Mouse (Mus musculus) hindbrain, postnatal 0 days (tissue): Measurements from ENCODE around the gene Sebox. TPM values are rescaled to one million over a fixed set of nuclear protein-coding genes. Genes with fewer than 3 reads are reported as not detected.
A peak's percentile ranks its signal among the peaks of the same experiment; 100 is the strongest.

Source experiments
- ATAC-seq: fragments of 200-750 bp; cut with Nextera tagmentation; 2 replicates; pipeline ENCODE4 v1.8.0; 2017; ENCODE audit warnings: mild to moderate bottlenecking, moderate TSS enrichment, moderate library complexity
- DNase-seq: peaks from one replicate; pipeline ENCODE4 v3.0.0-alpha.2; 2015; ENCODE audit warnings: low spot score
- H3K27ac ChIP-seq: fragments of 300-500 bp; sonication (generic); 2 replicates; pipeline ENCODE4 v1.5.1; 2014; ENCODE audit warnings: mild to moderate bottlenecking
- H3K27me3 ChIP-seq: fragments of 300-500 bp; sonication (generic); 2 replicates; pipeline ENCODE4 v1.6.1; 2014; ENCODE audit warnings: low read length, mixed read lengths; ENCODE audit not compliant: insufficient read depth
- H3K36me3 ChIP-seq: fragments of 300-500 bp; sonication (generic); 2 replicates; pipeline ENCODE4 v1.6.1; 2014; ENCODE audit warnings: low read length, mixed read lengths; ENCODE audit not compliant: insufficient read depth
- H3K4me1 ChIP-seq: fragments of 300-500 bp; sonication (generic); 2 replicates; pipeline ENCODE4 v1.6.1; 2014; ENCODE audit warnings: antibody characterized with exemption, low read length, mixed read lengths; ENCODE audit not compliant: insufficient read depth
- H3K4me2 ChIP-seq: fragments of 300-500 bp; sonication (generic); 2 replicates; pipeline ENCODE4 v1.6.1; 2014; ENCODE audit warnings: low read depth, mild to moderate bottlenecking, low read length, moderate library complexity, mixed read lengths
- H3K4me3 ChIP-seq: fragments of 300-500 bp; sonication (generic); 2 replicates; pipeline ENCODE4 v1.5.1; 2014; ENCODE audit warnings: low read length
- H3K9ac ChIP-seq: fragments of 300-500 bp; sonication (generic); replicated peaks from 2 replicates; pipeline ENCODE4 v1.6.1; 2014; ENCODE audit warnings: mild to moderate bottlenecking, low read length, moderate library complexity, mixed read lengths
- H3K9me3 ChIP-seq: fragments of 300-500 bp; sonication (generic); 2 replicates; pipeline ENCODE4 v1.6.1; 2016; ENCODE audit warnings: low read length, mixed read lengths
- CTCF ChIP-seq: IDR thresholded peaks from 2 replicates; pipeline ENCODE4 v1.5.1; 2016; ENCODE audit warnings: antibody characterized with exemption, control low read depth, low read depth
- WGBS: fragments of 180-500 bp; shearing (Covaris S2); extraction: QIAGEN DNeasy Blood & Tissue Kit; methylation state at CpG from one replicate; pipeline ENCODE4 v1.1.7; 2014; 5-methylcytosine and 5-hydroxymethylcytosine counted together
- polyA plus RNA-seq: library from polyadenylated mRNA; unstranded; fragments of >200 nt; fragmentation: Nextera tagmentation; extraction: Ambion mirVana; gene quantifications from 2 replicates; pipeline ENCODE4 v1.2.1, GENCODE M21; 2015
- total RNA-seq: library from RNA; depleted of rRNA; stranded (reverse); fragments of >200 nt; gene quantifications from 2 replicates; pipeline ENCODE4 v1.2.3, GENCODE M21; 2014; rRNA removed

Gene Sebox
- total and polyA plus RNA-seq, 2 experiments from 2014 or later: 0.15 to 0.78 TPM

DNA sequence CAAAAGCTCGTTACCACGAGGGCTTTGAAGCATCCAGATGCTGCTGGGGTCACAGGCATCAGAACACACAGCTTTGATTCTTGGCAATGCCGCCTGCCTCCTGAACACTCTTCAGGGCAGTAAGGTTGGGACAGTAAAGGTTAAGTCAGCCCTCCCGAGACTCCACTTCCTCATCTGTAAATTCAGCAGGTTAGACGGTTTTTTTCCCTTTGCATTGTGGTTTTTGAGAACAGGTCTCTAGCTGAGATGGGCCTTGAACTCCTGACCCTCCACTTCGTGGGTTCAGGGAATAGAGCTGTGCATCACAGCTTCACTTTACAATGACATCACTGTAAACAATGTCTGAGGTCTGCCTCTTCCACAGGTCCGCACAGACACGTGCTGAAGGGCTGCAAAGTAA, 41.9 kb downstream of the Sebox start:
- Histone ChIP-seq H3K4me3 (no peak overlapping the region), H3K4me1 (0 out of 2 replicates have a peak, but pooled peaks cover 7% of the 10 kb centered on the region), H3K9ac (no peak overlapping the region), H3K27ac (no peak overlapping the region), H3K27me3 (no peaks in the 10 kb centered on the region), H3K36me3 (peaks cover 11% of the 10 kb centered on the region; the same call in 1 of the 2 replicates), H3K4me2 (no peak overlapping the region), H3K9me3 (no peaks in the 10 kb centered on the region)
- 76% methylated on average over 8 of the region's 8 CpGs for WGBS
- no peak for TF ChIP-seq CTCF
- ATAC-seq (no peak), DNase-seq (no peak)

DNA sequence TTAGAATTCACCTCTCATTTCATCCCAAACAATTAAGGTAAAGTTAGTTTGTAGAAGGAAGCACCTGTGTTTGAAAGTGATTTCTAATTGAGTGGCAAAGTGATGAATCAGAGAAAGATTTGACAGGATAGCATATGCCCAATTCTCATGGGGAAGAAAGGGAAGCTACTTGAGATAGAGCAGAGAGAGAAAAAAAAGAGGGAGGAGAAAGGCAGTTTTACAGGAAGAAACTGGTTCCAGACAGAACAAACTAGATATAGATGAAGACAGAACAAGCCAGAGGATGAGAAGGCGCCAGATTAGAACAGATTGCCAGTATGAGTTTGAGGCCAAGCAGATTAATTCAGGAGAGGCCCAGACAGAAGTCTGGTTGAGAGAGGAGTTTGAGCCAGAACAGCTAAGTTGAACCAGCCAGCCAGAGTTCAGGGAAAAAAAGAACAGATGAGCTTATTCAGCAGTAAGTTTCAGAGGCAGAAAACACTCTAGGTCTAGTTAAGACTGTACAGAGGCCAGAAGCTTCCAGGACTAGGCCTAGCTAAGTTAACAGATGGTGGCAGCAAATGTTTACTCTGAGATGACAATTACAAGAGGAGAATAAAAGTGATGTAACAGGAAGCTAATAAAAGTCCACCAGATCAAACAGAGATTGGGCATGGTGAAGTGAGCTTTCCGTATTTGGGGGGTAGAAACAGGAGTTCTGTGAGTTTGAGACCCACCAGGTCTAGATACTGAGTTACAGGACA, 44.6 kb downstream of the Sebox start:
- no peak for TF ChIP-seq CTCF
- Histone ChIP-seq H3K9ac (no peak overlapping the region), H3K4me2 (no peak overlapping the region), H3K36me3 (no peaks in the 10 kb centered on the region; the same call in 1 of the 2 replicates), H3K4me1 (0 out of 2 replicates have a peak, but pooled peaks cover 7% of the 10 kb centered on the region), H3K4me3 (no peak overlapping the region), H3K27ac (no peak overlapping the region), H3K27me3 (no peaks in the 10 kb centered on the region), H3K9me3 (no peaks in the 10 kb centered on the region)
- DNase-seq (no peak), ATAC-seq (no peak)
- WGBS: 81% methylated on average over 2 of the region's 2 CpGs

- Histone ChIP-seq H3K4me1 (0 out of 2 replicates have a peak, but pooled peaks cover 7% of the 10 kb centered on the region), H3K4me3 (peak overlapping the region; percentile 63), H3K27ac (no peak overlapping the region), H3K9me3 (no peaks in the 10 kb centered on the region), H3K27me3 (no peaks in the 10 kb centered on the region), H3K4me2 (peak overlapping the region; percentile 91), H3K9ac (peak overlapping the region; percentile 61), H3K36me3 (no peaks in the 10 kb centered on the region)
- DNase-seq: no peak
- no peak for ATAC-seq
- WGBS: 15% methylated on average over 5 of the region's 5 CpGs
- no peak for TF ChIP-seq CTCF
Observed at GRCm38 (mm10) chr11:78549491-78549987, 46.3 kb downstream of the Sebox start.

DNA sequence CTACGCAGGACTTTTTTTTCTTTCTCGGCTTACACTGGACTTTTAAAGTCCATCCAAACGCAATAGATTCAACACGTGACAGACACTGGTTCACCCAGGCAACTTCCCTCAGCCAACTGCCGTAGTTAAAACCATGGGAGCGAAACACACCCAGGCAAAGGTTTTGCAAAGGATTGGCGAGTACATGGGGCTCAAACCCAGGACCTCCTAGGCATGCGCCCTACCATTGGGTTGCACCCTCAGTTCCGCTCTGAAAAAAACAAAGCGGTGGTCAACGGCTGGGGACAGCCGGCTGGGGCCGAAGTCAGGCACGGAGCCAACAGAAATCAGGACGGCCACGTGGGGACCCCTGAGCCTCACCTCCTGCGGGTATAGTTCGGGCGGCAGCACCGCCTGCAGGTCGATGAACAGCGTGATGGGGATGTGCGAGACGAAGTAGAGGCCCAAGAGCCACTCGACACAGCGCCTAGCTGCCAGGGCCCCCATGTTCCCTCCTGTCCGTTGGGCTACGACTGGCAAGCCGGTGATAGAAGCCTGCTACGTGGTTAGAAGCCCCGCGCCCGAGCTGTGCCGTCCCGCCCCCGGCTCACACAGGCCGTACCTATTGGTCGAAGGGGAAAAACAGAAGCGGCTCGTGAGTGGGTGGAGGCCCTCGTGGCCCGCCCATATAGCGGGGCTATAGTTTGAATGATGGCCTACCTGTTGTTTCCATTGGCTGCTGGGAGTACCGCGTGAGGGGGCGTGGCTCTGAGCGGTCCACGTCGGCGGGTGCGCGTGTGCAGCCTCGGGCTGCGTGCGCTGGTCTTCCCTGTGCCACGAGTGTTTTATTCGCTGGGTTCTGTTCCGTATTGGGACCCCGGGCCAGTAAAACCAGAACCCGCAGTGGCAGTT, 47.2 kb downstream of the Sebox start, which contains the start of gene Tmem97:
Tmem97 (minus strand) TSS at position 610 of the 891 bp plus-strand sequence.
- H3K9ac ChIP-seq: peak within 1 kb of the TSS; percentile 61
- WGBS: under 1% methylated on average over 60 of the region's 60 CpGs
- H3K27me3 ChIP-seq: no peaks in the 10 kb centered on the region
- H3K9me3 ChIP-seq: no peaks in the 10 kb centered on the region
- ATAC-seq (peak; percentile 100), DNase-seq (peak; percentile 98)
- 0 out of 2 replicates have a peak, but pooled peaks cover 7% of the 10 kb centered on the region for H3K4me1 ChIP-seq
- TF ChIP-seq CTCF: peak; percentile 49
- H3K4me3 ChIP-seq: peak within 1 kb of the TSS; percentile 63
- H3K4me2 ChIP-seq: peak within 1 kb of the TSS; percentile 91
- peak within 1 kb of the TSS; percentile 79 for H3K27ac ChIP-seq
- no peaks in the 10 kb centered on the region for H3K36me3 ChIP-seq

DNA sequence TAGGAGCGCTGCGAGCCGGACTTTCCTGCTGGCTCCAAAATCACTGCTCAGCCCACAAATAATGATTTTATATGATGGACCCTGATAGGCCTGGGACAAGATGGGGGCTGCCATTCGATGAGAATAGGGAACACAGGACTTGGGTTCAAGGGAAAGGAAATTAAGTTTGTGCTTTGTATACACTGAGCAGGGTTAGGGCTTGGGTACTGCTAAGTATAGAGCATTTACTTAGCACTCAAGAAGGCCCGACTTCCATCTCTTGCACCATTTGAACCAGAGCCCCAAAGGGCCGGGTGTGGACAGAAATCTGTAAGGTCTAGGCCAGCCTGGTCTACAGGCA, 47.8 kb downstream of the Sebox start:
- WGBS: 34% methylated on average over 6 of the region's 6 CpGs
- peak overlapping the region; percentile 61; the same call in 1 of the 2 replicates for H3K9ac ChIP-seq
- no peaks in the 10 kb centered on the region for H3K9me3 ChIP-seq
- H3K27me3 ChIP-seq: no peaks in the 10 kb centered on the region
- no peak for TF ChIP-seq CTCF
- peak overlapping the region; percentile 79 for H3K27ac ChIP-seq
- peak overlapping the region; percentile 91 for H3K4me2 ChIP-seq
- ATAC-seq (peak; percentile 46), DNase-seq (no peak)
- 0 out of 2 replicates have a peak, but pooled peaks cover 7% of the 10 kb centered on the region for H3K4me1 ChIP-seq
- H3K36me3 ChIP-seq: no peaks in the 10 kb centered on the region
- peak overlapping the region; percentile 63 for H3K4me3 ChIP-seq

Other genes with a start within 250 kb of the Sebox start
- 86.2 and 93.6 TPM in 2 replicates for gene 2610507B11Rik, start 241.7 kb upstream of the Sebox start, total RNA-seq
- 78.2 and 79.0 TPM in 2 replicates for gene 2610507B11Rik, start 241.7 kb upstream of the Sebox start, polyA plus RNA-seq
- gene BC030499, start 212.6 kb upstream of the Sebox start, total RNA-seq: 0.10 TPM in 1 of 2 replicates, not detected in the other
- 0.15 TPM in 1 of 2 replicates, not detected in the other for gene BC030499, start 212.6 kb upstream of the Sebox start, polyA plus RNA-seq
- gene Spag5, start 201.9 kb upstream of the Sebox start, total RNA-seq: 26.7 and 31.4 TPM in 2 replicates
- 9.1 and 9.9 TPM in 2 replicates for gene Spag5, start 201.9 kb upstream of the Sebox start, polyA plus RNA-seq
- gene Aldoc, start 180.5 kb upstream of the Sebox start, total RNA-seq: 798 and 822 TPM in 2 replicates
- gene Aldoc, start 180.5 kb upstream of the Sebox start, polyA plus RNA-seq: 693 and 762 TPM in 2 replicates
- gene Pigs, start 175.0 kb upstream of the Sebox start, total RNA-seq: 88.3 and 89.0 TPM in 2 replicates
- 105 TPM in 2 replicates for gene Pigs, start 175.0 kb upstream of the Sebox start, polyA plus RNA-seq
- 125 and 154 TPM in 2 replicates for gene Unc119, start 160.0 kb upstream of the Sebox start, total RNA-seq
- gene Unc119, start 160.0 kb upstream of the Sebox start, polyA plus RNA-seq: 76.2 and 82.0 TPM in 2 replicates
- gene Foxn1, start 116.9 kb upstream of the Sebox start, total RNA-seq: not detected in 2 replicates
- gene Foxn1, start 116.9 kb upstream of the Sebox start, polyA plus RNA-seq: not detected in 2 replicates
- gene Slc13a2, start 81.2 kb upstream of the Sebox start, total RNA-seq: 0.10 TPM in 1 of 2 replicates, not detected in the other
- gene Slc13a2, start 81.2 kb upstream of the Sebox start, polyA plus RNA-seq: not detected in 2 replicates
- 18.7 and 20.6 TPM in 2 replicates for gene Slc46a1, start 37.8 kb upstream of the Sebox start, total RNA-seq
- 19.5 and 21.7 TPM in 2 replicates for gene Slc46a1, start 37.8 kb upstream of the Sebox start, polyA plus RNA-seq
- 85.9 and 87.8 TPM in 2 replicates for gene Sarm1, start 5.7 kb upstream of the Sebox start, total RNA-seq
- gene Sarm1, start 5.7 kb upstream of the Sebox start, polyA plus RNA-seq: 30.8 and 32.7 TPM in 2 replicates
- gene Vtn, start 4.4 kb upstream of the Sebox start, total RNA-seq: 109 and 152 TPM in 2 replicates
- 118 and 133 TPM in 2 replicates for gene Vtn, start 4.4 kb upstream of the Sebox start, polyA plus RNA-seq
- gene Tmem199, start 8.7 kb downstream of the Sebox start, total RNA-seq: 40.3 and 42.1 TPM in 2 replicates
- gene Tmem199, start 8.7 kb downstream of the Sebox start, polyA plus RNA-seq: 84.8 and 86.9 TPM in 2 replicates
- 134 and 143 TPM in 2 replicates for gene Poldip2, start 8.7 kb downstream of the Sebox start, total RNA-seq
- 165 and 170 TPM in 2 replicates for gene Poldip2, start 8.7 kb downstream of the Sebox start, polyA plus RNA-seq
- 36.6 and 46.2 TPM in 2 replicates for gene Tnfaip1, start 32.9 kb downstream of the Sebox start, total RNA-seq
- 56.1 and 56.2 TPM in 2 replicates for gene Tnfaip1, start 32.9 kb downstream of the Sebox start, polyA plus RNA-seq
- 96.2 and 109 TPM in 2 replicates for gene Ift20, start 32.9 kb downstream of the Sebox start, total RNA-seq
- 123 and 136 TPM in 2 replicates for gene Ift20, start 32.9 kb downstream of the Sebox start, polyA plus RNA-seq
- 39.0 and 44.5 TPM in 2 replicates for gene Tmem97, start 47.3 kb downstream of the Sebox start, total RNA-seq
- gene Tmem97, start 47.3 kb downstream of the Sebox start, polyA plus RNA-seq: 42.8 and 43.5 TPM in 2 replicates
- gene Nlk, start 193.9 kb downstream of the Sebox start, total RNA-seq: 30.4 and 36.7 TPM in 2 replicates
- 20.0 and 20.6 TPM in 2 replicates for gene Nlk, start 193.9 kb downstream of the Sebox start, polyA plus RNA-seq
- 35.9 and 39.0 TPM in 2 replicates for gene Ccnq, start 248.3 kb downstream of the Sebox start, total RNA-seq
- 35.4 and 37.5 TPM in 2 replicates for gene Ccnq, start 248.3 kb downstream of the Sebox start, polyA plus RNA-seq